Mouse (Mus musculus): Measurements from ENCODE around the gene Ints14.
A peak's percentile ranks its signal among the peaks of the same experiment; 100 is the strongest.
"Not testable (repeated sequence)": the region's sequence is repeated elsewhere in the genome, so short reads cannot be mapped to it uniquely, and the experiment has no call there.

Gene Ints14

DNA sequence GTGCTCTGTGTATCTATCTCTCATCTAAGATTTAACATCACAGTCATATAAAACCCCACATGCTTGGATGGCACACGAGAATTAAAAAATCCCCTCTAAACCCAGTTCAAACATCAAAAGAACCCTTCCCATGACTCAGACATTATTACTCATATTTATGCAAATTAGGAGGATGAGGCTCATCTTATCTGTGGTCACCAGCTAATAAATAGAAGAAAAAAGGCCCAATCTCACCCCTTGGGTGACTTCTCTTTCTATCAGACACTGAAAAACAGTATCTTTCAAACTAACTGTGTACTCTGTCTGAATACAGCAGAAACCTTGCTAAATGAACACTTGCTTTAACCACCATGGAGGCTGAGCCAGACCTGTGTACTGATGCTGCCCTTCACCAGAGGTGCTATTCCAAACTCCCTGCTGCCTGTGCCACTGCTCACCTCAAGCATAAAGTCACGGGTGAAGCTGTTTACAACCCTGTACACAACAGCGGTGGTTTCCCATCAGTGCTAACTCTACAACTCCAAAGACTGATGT, 58.0 kb downstream of the Ints14 start:
- DNase-seq (ENCODE audit: low spot score in 2 of 2), result no peak

DNA sequence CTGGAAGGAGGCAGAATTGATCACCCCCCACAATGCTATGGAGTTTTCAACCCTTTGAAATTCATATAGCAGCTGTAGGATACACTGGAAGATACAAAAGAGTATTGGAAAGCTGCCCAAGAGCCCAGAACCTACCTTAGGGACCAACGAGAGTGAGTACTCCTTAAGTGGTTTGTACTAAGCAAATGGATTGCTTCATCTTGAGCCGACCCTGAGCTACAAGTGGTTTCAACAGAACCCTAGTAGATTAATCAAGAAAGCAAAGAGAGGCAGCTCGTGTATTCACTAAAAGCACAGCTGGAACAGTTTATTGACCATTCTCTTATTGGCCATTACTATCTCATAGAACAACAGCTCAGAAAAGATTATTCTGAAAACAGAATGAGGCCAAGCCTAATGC, 58.4 kb downstream of the Ints14 start:
- DNase-seq (ENCODE audit: low spot score in 2 of 2), result no peak

DNA sequence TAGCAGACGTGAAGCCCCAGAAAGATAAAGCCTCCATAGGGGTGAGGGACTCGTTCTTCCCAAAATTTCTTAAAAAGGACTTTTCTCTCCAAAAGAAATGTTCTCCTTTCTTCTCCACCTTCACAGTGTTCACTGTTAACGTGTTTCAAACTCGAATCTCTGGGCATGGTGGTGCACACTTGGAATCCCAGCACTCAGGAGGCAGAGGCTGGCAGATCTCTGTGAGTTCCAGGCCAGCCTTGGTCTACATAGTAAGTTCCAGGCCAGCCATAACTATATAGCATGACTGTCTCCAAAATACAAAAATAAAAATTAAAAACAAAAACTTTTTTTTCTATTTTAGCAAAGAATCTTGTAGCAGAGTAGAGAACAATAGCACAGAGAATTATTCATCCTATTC, 59.4 kb downstream of the Ints14 start:
- no peak for DNase-seq (ENCODE audit: low spot score in 2 of 2)

DNA sequence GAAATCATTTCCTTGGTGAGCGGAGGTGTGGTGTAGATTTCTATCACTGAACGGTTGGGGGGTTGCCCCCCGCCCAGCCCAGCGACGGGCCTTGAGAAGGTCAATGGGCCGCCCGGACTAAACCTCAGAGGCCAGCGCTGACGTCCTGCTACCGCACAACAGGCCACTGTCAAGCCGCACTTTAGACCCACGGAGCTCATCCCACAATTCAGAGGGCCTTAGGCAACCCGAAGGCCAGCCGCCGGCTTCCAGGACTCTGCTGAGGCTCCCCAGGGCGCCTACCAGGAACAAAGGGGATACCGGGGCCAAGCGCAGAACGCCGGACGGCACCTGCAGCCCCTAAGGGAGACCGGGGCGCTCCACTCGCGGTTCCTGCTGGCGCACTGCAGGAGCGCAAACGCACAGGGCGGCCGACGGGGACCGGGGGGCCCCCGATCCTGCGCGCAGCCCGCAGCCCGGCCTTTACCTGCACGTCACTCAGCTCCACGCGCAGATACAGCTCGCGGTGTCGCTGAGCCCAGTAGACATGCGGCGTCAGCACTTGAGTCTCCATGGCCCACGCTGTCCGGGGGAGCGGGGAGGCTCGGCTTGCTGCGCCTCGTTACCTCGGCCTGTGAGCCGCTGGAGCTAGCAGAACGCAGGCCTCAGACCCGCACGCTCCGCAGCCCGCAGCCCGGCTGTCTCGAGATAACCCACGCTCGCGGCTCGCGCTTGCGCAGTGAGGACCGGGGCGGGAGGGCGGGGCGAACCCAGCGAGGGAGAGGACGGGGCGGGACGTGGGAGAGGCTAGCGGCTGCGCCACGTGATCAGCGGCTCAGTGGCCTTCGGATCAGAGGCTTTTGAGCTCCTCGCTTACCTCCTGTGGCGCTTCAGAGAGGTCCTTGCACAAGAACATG, 60.5 kb downstream of the Ints14 start, which contains the start of gene Hacd3:
TSS of gene Hacd3 (minus strand) at position 703 of the 896 bp plus-strand sequence.
- DNase-seq (ENCODE audit: low spot score in 2 of 2), result peak; percentile 78 to 85

DNA sequence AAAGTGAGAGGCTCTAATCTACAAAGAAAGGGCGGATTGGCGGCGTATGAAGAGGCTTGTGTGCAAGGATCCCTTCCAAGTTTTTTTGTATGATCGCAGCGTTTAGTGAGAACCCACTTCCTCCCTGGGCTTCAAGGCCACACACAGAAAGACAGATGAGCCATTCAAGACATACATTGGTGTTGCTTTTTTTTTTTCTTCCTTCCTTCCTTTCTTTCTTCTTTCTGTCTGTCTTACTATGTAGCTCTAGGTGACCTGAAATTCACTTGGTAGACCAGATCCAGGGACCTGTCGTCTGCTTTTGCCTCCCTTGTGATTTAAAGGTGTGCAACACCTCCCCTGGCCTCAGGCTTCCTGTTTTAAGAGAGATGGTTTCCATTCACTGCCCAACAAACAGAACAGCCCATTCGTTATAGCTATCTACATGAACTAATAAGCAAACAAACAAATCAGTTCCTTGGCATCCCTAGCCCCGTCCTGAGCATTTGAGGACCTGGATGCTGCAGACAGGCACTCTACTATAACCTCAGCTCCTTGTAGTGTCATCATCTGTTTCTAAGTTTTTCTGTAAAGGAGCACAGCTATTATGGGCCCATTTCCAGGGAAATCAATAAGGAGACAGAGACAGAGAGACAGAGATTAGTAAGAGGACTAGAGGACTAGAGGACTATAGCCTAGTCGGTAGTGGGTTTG, 61.3 kb downstream of the Ints14 start:
- no peak for DNase-seq (ENCODE audit: low spot score in 2 of 2)

DNA sequence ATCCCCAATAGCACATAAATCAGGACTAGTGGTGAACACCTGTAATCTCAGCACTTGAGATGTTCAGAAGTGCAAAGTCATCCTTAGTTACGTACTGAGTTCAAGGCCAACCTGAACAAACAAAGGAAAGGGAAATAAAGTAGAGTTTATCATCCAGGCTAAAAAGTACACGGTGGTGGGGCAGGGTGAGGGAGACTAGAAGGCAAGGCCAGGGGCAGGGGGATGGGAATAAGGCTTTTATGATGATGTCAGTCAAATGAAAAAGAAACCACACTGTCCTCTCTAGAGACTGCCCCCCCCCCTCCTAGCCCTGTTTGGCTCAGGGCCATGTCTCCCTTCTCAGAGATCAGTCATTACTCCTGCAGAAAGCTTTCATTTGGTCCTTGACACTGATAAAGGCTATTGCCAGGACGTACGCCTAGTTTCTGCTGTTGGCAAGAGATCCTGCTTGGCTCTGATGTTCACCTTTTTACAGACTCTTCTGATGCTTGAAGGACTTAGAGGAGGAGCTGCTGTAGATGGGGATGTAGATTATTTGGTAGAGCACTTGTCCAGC, 62.0 kb downstream of the Ints14 start:
- no peak for DNase-seq (ENCODE audit: low spot score in 2 of 2)

DNA sequence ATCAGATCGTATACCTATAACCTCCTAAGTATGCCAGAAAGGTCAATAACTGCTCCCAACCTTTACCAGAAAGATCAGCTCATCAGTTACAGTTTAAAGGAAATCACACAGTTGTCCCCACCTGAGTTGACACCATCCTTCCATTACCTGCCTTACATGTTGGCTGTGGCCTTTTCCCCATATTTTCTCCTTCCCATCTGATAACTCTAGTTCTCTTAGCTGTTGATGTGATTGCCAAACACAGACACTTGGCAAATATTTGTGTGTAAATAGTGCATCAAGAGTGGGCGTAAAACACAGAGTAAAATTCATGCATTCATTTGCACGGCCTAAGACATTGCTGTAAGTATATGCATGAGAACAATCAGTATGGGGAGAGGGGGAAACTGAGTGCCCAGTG, 62.7 kb downstream of the Ints14 start:
- DNase-seq (ENCODE audit: low spot score in 2 of 2), result no peak

DNA sequence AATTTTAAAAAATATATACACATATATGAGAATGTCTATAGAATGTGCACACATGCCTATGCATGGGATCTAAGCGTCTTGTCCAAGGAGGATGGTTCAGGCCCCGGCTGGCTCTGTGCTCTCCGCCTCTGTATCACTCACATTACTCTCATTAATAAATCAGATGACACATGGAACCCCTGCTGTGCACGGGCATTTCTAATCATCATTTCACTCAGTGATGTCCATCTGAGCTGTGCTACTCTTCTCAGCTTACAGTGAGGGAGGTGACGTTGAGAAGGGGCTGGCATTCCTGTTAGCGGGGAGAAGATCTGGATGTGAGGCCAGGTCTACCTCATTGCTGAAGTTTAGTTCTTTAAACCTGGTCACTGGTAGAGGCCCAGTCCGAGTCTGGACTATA, 66.5 kb downstream of the Ints14 start:
- DNase-seq (ENCODE audit: low spot score in 2 of 2), result no peak

DNA sequence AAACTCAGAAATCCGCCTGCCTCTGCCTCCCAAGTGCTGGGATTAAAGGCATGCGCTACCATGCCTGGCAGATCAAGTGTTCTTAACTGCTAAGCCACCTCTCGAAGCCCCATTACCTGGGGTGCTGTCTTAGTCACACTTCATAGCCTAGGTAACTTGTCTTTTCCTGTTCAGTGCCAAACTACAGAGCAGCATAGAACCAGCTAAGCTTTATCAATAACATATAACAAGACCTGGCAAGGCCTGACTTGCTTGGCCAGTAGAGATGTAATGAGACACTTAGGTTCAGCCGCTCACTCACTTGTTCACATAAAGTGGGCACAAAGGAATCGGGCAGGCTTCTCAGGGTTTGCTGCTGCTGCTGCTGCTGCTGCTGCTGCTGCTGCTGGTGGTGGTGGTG, 67.6 kb downstream of the Ints14 start:
- no peak for DNase-seq (ENCODE audit: low spot score in 2 of 2)

DNA sequence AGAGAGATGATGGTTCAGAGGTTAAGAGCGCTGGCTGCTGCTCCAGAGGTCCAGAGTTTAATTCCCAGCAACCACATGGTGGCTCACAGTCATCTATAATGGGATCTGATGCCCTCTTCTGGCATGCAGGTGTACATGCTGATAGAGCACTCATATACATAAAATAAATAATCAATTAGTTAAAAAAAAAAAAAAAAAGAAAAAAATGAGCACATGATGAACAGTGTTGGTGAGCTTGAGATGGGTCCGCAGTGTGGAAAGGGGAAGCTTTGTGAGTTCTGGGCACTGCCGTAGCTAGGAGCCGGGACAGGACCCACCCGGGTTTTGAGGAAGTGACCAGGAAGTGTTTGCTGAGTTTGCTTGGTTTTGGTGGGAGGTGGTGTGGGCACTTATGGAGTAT, 70.7 kb downstream of the Ints14 start:
- not testable (repeated sequence) for DNase-seq (ENCODE audit: low spot score in 2 of 2)

DNA sequence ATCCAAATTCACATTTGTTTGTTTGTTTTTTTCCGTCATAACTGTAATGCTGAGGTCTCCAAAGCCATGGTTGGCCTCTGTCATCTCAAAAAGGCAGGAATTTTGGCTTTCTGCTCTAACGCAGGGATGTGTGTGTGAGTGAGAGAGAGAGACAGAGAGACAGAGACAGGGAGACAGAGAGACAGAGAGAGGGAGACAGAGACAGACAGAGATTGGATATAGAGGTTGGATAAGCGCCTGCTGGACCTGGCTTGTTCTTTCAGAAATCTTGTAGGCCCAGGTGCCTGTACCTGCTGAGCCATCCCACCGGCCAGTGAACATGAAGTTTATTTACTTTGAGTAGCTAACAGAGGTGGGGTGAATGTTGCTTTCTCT, 71.2 kb downstream of the Ints14 start:
- no peak for DNase-seq (ENCODE audit: low spot score in 2 of 2)

DNA sequence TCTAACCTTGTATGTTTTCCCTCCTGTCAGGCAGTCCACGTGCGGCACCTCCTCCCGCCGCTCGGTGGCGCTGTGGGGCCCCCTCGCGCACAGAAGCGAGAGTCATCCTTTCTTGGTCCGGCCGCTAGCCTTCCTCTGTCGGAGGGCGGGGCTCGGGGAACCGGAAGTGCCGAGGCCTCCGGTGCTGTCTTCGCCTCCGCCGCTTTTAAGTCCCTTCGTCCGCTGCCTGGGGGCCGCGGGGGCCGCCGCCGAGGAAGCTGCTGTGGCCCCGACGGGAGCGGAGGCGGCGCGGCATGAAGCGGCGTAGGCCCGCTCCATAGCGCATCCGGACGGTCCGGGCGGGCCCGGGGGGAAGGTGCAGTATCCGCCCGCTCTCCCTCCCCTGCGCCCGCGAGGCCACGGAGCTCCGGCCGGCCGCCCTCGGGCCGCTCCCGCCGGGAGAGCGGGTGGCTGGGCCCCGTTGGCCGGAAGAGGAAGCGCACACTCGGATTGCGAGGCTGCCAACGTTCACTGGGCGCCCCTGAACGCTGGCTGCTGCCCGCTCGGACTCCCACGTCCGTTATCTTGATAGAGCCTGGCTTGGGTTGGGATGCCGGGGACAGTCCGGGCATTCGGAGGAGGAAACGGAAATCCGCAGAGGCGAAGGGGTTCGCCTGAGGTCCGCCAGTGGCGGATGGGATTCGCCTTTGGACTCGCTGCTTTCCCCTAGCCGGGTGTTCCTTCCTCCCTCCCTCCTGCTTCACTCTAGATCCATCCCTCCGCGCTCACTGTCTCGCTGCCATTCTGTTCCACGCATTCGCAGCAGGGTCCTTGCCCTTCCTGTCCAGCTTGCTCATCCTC, 71.8 kb downstream of the Ints14 start, which contains the start of gene Dpp8:
TSS of gene Dpp8 (plus strand) at position 146 of the 840 bp plus-strand sequence.
- peak; percentile 89 to 90 for DNase-seq (ENCODE audit: low spot score in 2 of 2)

DNA sequence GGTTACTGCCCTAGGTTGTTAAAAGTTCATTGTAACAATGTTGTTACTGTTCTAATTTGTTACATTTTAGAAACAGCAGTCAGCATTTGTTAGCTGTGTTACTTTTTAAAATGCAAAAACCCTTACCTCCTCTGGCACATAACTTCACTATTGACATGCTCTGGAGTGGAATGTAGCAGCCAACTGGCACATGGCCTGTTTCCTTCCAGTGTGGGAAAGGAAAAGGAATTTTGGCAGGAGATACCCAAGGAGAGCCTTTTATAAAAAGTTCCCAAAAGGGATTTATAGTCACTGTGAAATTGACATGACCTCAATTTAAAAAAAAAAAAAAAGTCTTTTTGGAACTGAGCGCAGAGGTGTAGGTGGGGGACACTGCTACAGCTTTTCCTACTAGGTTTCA, 75.8 kb downstream of the Ints14 start:
- no peak for DNase-seq (ENCODE audit: low spot score in 2 of 2)
